Mouse (Mus musculus): Measurements from ENCODE around the gene Irf2bp1.

- TF ChIP-seq CTCF (IDR thresholded peaks at IDR 0.05; ENCODE audit: low read depth) (no peak), EP300 (IDR thresholded peaks at IDR 0.05; ENCODE audit: low read depth) (no peak)
Measured at GRCm38 (mm10) chr7:18987100-18987499, 16.7 kb upstream of the Irf2bp1 start, which contains the start of gene Nanos2.
